Mouse (Mus musculus) liver, embryonic 16.5 days (tissue): ENCODE results near the gene Eif3g. TPM values are rescaled to one million over a fixed set of nuclear protein-coding genes. Genes with fewer than 3 reads are reported as not detected.

ENCODE experiments used
- ATAC-seq: fragments of 200-750 bp; cut with Nextera tagmentation; 2 replicates; pipeline ENCODE4 v1.8.0; 2017; ENCODE audit warnings: low read depth, mild to moderate bottlenecking, moderate number of reproducible peaks, moderate library complexity
- H3K27ac ChIP-seq: fragments of 300-500 bp; sonication (generic); 2 replicates; pipeline ENCODE4 v1.5.1; 2014; ENCODE audit warnings: mild to moderate bottlenecking, low read length
- H3K27me3 ChIP-seq: fragments of 300-500 bp; sonication (generic); 2 replicates; pipeline ENCODE4 v1.6.1; 2014; ENCODE audit warnings: low read depth, low read length, mixed read lengths; ENCODE audit not compliant: control insufficient read depth, insufficient read depth
- H3K36me3 ChIP-seq: fragments of 300-500 bp; sonication (generic); 2 replicates; pipeline ENCODE4 v1.6.1; 2014; ENCODE audit warnings: mild to moderate bottlenecking; ENCODE audit not compliant: control insufficient read depth, insufficient read depth
- H3K4me1 ChIP-seq: fragments of 300-500 bp; sonication (generic); 2 replicates; pipeline ENCODE4 v1.6.1; 2014; ENCODE audit warnings: low read depth, low read length, mixed read lengths; ENCODE audit not compliant: control insufficient read depth
- H3K4me2 ChIP-seq: fragments of 300-500 bp; sonication (generic); 2 replicates; pipeline ENCODE4 v1.6.1; 2014; ENCODE audit warnings: low read depth, low read length, mixed read lengths
- H3K4me3 ChIP-seq: fragments of 300-500 bp; sonication (generic); 2 replicates; pipeline ENCODE4 v1.5.1; 2014; ENCODE audit warnings: low read depth, mild to moderate bottlenecking, low read length
- H3K9ac ChIP-seq: fragments of 300-500 bp; sonication (generic); 2 replicates; pipeline ENCODE4 v1.6.1; 2014; ENCODE audit warnings: low read depth, low read length
- H3K9me3 ChIP-seq: fragments of 300-500 bp; sonication (generic); replicated peaks from 2 replicates; pipeline ENCODE4 v1.6.1; 2016; ENCODE audit warnings: low read length; ENCODE audit not compliant: control insufficient read depth
- WGBS: fragments of 180-500 bp; shearing (Covaris S2); extraction: QIAGEN DNeasy Blood & Tissue Kit; methylation state at CpG from one replicate; pipeline ENCODE4 v1.1.7; 2014; ENCODE audit not compliant: insufficient replicate concordance; 5-methylcytosine and 5-hydroxymethylcytosine counted together
- polyA plus RNA-seq: library from polyadenylated mRNA; unstranded; fragments of >200 nt; fragmentation: Nextera tagmentation; extraction: Ambion mirVana; gene quantifications from 2 replicates; pipeline ENCODE4 v1.2.1, GENCODE M21; 2015

The Eif3g gene
- polyA plus RNA-seq, 1 experiment from 2014 or later = 149 TPM

DNA sequence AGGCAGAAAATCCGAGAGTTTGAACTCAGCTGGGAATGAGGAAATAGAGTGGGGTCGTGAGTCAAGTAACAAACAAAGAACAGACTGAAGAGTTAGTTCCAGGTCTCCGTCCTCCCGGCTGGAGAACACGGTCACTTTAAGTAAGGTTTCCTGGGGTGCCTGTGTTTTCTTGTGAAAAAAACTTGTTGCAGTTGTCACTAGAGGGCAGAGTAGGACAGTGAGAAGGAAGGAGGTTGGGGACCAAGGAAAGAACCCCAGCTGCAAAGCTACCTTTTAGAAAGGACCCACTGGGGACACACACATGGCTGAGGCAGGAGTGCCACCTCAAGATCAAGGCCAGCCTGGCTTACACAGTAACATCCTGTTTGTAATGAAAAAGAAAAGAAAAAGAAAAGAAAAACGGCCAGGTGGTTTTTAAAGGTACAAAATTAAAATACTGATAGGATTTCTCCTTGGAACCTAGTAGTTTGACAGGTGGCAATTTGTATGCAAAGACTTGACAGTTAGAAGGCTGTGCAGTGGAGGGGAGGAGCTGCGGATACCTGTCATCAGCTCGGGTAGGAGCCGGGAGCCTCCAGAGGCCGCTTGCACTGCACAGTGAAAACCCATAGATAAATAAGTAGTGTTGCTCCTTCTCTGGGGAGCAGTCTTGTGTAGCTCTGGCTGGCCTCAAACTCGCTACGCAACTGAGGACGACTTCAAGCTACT is 3.2 kb upstream of the Eif3g start:
- Histone ChIP-seq H3K9ac (peak overlapping the region; percentile 49; the same call in 1 of the 2 replicates), H3K27ac (peak overlapping the region; percentile 19; the same call in 1 of the 2 replicates), H3K4me1 (peaks cover 27% of the 10 kb centered on the region), H3K4me2 (peak overlapping the region; percentile 38), H3K4me3 (no peak overlapping the region), H3K27me3 (no peaks in the 10 kb centered on the region), H3K9me3 (no peaks in the 10 kb centered on the region), H3K36me3 (peaks cover 13% of the 10 kb centered on the region)
- WGBS = 9% methylated on average over 13 of the region's 13 CpGs
- peak; percentile 35 for ATAC-seq

DNA sequence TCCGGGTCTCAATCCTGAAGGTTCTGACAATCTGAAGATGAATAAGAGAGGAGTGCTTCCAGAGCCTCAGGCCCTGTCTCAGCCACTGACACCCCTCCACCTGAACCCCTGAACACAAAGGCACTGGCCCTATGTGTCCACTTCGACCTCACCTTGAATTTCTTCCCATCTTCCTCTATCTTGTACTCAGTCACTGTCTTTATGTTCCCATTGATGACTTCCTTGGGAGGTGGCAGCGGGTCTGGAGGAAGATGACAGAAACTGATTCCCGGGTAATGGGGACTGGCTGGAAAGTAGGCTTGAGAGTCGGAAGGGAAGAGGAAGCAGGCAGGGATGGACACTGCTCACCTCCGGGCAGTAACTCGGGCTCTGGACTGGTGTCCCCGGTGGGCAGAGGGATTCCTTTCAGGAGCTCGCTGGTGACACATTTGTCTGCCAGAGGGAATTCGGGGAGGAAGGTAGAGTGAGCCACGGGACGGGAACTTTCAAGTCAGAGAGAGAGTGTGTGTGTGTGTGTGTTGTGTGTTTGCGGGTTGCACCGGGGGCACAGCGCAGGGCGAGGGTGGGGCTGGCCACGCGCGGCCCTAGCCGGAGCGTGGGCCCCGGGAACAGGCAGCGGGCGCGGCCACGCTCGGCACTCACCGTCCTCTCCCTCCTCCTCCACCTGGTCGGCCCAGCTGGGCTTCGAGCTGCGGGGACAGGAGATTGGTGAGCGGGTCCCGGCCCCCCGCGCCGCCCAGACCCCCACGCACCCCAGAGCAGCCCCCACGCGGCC is 500 bp downstream of the Eif3g start:
- Histone ChIP-seq H3K4me1 (peaks cover 27% of the 10 kb centered on the region), H3K27me3 (no peaks in the 10 kb centered on the region), H3K4me2 (peak overlapping the region; percentile 95), H3K4me3 (peak overlapping the region; percentile 95), H3K27ac (peak overlapping the region; percentile 81), H3K9me3 (no peaks in the 10 kb centered on the region), H3K9ac (peak overlapping the region; percentile 93), H3K36me3 (peaks cover 35% of the 10 kb centered on the region)
- WGBS = 3% methylated on average over 27 of the region's 39 CpGs
- peak; percentile 67 for ATAC-seq

DNA sequence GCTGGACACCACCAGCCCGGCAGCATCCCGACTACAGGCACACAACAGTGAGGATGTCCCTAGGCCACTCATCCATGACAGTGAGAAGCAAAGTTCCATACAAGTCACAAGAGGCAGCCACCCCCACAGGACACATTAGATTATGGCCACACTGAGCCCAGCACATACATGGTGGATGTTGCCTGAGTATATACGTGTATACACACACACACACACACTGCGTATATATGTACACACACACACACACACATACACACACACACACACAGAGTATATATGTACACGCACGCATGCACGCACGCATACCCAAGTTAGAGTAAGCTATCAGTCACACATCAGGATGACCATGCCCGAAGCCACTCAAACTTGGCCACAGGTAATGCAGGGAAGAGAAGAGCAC is 3.0 kb downstream of the Eif3g start:
- H3K27me3 ChIP-seq = no peaks in the 10 kb centered on the region
- H3K4me2 ChIP-seq = no peak overlapping the region
- no peak for ATAC-seq
- no peak overlapping the region for H3K27ac ChIP-seq
- H3K9me3 ChIP-seq = no peaks in the 10 kb centered on the region
- peaks cover 18% of the 10 kb centered on the region for H3K4me1 ChIP-seq
- no peak overlapping the region for H3K4me3 ChIP-seq
- 83% methylated on average over 9 of the region's 9 CpGs for WGBS
- H3K9ac ChIP-seq = no peak overlapping the region
- peaks cover 58% of the 10 kb centered on the region for H3K36me3 ChIP-seq

DNA sequence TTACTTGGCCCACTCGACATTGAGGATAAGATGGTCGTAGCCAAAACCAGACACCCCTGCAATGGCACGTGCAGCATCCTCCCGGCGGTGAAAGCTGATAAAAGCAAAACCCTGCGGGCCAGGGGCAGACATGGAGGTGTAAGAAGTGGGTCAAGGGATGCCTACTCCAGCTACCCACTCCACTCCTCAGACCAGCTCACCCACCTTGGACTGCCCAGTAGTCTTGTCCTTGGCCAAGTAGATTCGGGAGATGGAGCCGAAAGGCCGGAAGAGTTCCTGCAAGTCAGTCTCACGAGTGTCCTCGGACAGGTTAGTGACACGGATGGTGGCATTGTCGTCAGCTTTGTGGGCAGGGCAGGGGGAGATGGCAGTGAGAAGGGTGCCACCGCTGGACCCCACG is 3.8 kb downstream of the Eif3g start:
- Histone ChIP-seq H3K9me3 (no peaks in the 10 kb centered on the region), H3K36me3 (peaks cover 65% of the 10 kb centered on the region), H3K27ac (no peak overlapping the region), H3K4me2 (no peak overlapping the region), H3K9ac (no peak overlapping the region), H3K4me1 (peaks cover 26% of the 10 kb centered on the region), H3K4me3 (no peak overlapping the region), H3K27me3 (no peaks in the 10 kb centered on the region)
- no peak for ATAC-seq
- 82% methylated on average over 15 of the region's 15 CpGs for WGBS

DNA sequence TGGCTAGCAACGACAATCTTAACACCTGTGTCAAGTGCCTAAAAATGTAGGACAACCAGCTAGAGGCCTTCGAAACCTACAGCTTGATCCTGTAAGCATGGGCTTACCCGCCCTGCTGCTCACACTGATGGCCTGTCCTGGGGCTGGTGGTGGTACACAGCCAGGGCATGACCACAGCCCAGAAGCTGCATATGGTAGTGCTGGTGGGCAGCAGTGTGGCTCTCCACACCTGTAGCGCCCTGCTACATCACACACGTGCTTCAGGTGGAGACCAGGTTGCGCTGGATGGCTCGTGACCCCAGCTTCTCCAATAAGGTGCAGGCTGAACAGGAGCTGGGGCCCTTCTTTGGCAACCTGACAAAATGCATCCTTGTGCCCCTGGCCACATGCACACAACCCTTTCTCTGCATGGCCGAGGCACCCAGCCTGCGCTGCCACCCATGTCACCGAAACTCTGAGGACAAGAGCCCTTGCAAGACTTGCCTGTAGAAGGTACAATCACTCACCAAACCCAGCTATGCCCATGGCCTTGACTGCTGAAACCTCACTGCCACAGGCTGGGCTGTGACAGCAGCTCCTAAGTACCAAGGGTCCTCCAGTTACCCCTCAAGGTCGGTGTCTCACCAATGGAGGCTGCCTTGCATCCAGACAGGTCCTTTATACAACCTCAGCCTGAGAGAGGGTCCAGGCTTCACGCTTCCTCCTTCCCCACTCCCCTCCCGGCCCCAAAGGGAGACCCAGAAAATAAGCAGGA is 4.7 kb downstream of the Eif3g start:
- ATAC-seq = no peak
- Histone ChIP-seq H3K4me1 (peaks cover 31% of the 10 kb centered on the region), H3K27ac (no peak overlapping the region)

DNA sequence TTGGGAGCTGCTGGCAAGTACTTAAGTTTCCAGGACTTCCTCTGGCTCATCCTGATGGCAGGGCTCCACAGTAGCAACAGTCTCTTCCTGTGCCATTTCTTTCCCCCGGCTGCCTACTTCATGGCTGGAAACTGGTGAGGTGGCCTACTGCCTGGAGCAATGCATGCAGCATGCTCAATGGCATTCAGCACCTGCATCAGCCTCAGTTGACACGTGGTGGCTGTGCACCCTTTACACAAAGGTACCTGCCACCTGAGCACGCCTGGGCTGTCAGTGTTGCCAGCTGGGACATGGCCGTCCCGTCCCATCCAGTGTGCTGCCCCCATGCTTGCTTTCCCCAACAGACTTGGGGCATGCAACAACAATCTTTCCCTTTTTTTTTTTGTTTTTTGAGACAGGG is 5.4 kb downstream of the Eif3g start:
- Histone ChIP-seq H3K27ac (no peak overlapping the region), H3K4me3 (no peak overlapping the region), H3K27me3 (no peaks in the 10 kb centered on the region), H3K9me3 (no peaks in the 10 kb centered on the region), H3K36me3 (peaks cover 66% of the 10 kb centered on the region), H3K9ac (no peak overlapping the region), H3K4me1 (peaks cover 33% of the 10 kb centered on the region), H3K4me2 (no peak overlapping the region)
- no peak for ATAC-seq
- WGBS = 52% methylated on average over 5 of the region's 5 CpGs

More for the DNA sequence above, 4.7 kb downstream of the Eif3g start:
- Histone ChIP-seq H3K9me3 (no peaks in the 10 kb centered on the region), H3K4me2 (no peak overlapping the region), H3K9ac (no peak overlapping the region), H3K36me3 (peaks cover 66% of the 10 kb centered on the region), H3K27me3 (no peaks in the 10 kb centered on the region), H3K4me3 (no peak overlapping the region)
- WGBS = 77% methylated on average over 13 of the region's 13 CpGs

DNA sequence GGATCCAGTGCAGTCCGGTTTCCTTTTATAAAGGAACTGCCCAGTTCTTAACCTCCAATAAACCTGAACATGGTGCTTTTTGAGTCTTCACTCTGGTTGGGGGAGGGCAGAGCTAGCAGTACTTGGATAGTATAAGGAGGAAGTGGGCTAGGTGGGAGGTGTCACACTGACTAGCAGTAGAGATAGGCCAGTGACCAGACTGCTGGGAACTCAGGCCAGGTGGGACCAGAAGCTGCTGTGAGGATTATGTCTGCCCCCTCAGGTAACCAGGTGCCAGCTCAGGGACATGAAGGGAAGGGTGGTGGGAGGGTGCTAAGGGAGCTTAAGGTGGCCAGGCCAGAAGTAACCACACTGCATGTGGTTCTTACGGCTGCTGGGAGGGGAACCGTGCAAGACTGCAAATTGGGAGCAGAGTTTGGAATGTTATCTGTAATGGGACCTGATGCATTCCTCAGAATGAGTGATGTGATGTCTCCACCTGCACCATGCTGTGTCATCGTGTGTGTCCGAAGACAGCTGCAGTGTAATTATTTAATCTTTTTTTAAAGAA is 6.2 kb downstream of the Eif3g start:
- Histone ChIP-seq H3K4me1 (peaks cover 29% of the 10 kb centered on the region), H3K27me3 (no peaks in the 10 kb centered on the region), H3K4me2 (no peak overlapping the region), H3K4me3 (no peak overlapping the region), H3K27ac (no peak overlapping the region), H3K36me3 (peaks cover 66% of the 10 kb centered on the region), H3K9ac (no peak overlapping the region), H3K9me3 (no peaks in the 10 kb centered on the region)
- WGBS = 54% methylated on average over 5 of the region's 5 CpGs
- ATAC-seq = no peak

DNA sequence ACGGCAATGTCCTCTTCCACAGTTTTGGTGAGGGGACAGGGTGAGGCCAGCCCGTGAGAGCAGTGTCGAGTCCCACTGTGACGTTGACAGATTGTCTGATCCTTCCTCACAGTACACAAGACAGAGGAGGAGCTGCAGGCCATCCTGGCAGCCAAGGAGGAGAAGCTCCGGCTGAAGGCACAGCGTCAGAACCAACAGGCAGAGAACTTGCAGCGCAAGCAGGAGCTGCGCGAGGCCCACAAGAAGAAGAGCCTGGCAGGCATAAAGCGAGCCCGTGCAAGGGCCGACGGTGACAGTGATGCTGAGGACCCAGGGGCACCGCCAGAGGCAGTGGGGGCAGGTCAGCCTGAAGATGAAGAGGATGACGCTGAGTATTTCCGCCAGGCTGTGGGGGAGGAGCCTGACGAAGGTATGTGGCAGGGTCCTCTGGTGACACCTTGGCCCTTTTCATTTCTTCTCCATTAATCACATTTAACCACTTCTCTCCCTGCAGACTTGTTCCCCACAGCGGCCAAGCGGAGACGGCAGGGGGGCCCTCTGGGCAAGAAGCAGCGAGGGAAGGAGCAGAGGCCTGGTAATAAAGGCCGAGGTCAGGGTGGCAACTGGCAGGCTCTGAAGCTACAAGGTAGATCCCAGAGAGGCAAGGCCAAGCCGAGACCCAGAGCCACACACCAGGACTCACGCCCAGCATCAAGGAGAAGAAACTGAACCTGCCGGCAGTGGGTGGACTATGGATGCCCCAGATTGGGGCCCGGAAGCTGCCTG is 6.9 kb downstream of the Eif3g start:
- H3K9ac ChIP-seq = no peak overlapping the region
- WGBS = 78% methylated on average over 26 of the region's 26 CpGs
- H3K4me3 ChIP-seq = no peak overlapping the region
- H3K4me1 ChIP-seq = peaks cover 24% of the 10 kb centered on the region
- H3K4me2 ChIP-seq = no peak overlapping the region
- no peaks in the 10 kb centered on the region for H3K27me3 ChIP-seq
- H3K9me3 ChIP-seq = no peaks in the 10 kb centered on the region
- ATAC-seq = no peak
- H3K36me3 ChIP-seq = peaks cover 66% of the 10 kb centered on the region
- no peak overlapping the region for H3K27ac ChIP-seq
